ENCODE assay signal across 23 mouse cellular contexts in the genomic region with DNA sequence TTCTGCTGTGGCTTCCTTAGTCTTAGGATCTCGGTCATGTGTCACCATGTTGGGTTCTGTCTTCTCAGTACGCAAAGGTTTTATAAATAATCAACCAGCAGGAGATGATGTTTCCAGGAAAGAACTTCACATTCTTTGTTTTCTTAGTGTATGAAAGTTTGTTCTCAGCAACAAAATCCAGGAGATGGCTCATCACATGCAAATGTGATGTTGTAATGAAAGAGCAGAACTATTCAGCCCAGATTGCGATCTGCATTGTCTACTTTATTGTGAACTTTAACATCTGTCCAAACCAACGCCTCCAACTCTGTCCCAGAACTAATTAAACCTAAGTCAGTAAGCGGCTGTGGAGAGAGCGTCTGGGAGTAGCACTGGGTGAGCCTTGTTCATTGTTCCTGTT.
"Had no signal": no experiment of that assay in that cellular context is flagged by ENCODE, and none has a peak within 500 bp of the region (broad histone marks: within the 10 kb centered on the region; RNA-seq: fewer than 3 reads in every experiment).

No protein-coding gene starts in this region.

- DNase-seq: gastrocnemius, adult 2 months; gastrocnemius, postnatal 10 days; gastrocnemius, postnatal 25 days; heart, adult 11 months; heart, adult 2 months; heart, postnatal 14 days; heart, postnatal 36 days; kidney, adult 18-20 months; kidney, adult 8-10 months; kidney, postnatal 10 days; kidney, postnatal 25 days; liver; liver, embryonic 13.5 days had no signal

- H3K9me3 ChIP-seq: heart, embryonic 13.5 days; heart, embryonic 15.5 days; hindbrain, embryonic 13.5 days; hindbrain, embryonic 15.5 days; intestine, embryonic 15.5 days; limb, embryonic 10.5 days; limb, embryonic 12.5 days; liver, embryonic 13.5 days; liver, embryonic 15.5 days had no signal

- H3K36me3 ChIP-seq: heart, embryonic 13.5 days; heart, embryonic 15.5 days; hindbrain, embryonic 13.5 days; hindbrain, embryonic 15.5 days; intestine, embryonic 15.5 days; limb, embryonic 10.5 days; limb, embryonic 12.5 days; liver, embryonic 13.5 days; liver, embryonic 15.5 days had no signal

- H3K27ac ChIP-seq: gastrocnemius, adult 2 months; heart, adult 2 months; heart, embryonic 13.5 days; heart, embryonic 15.5 days; hindbrain, embryonic 13.5 days; hindbrain, embryonic 15.5 days; hindbrain, postnatal 0 days; intestine, embryonic 15.5 days; left cerebral cortex, adult 2 months; limb, embryonic 10.5 days; limb, embryonic 12.5 days; liver, embryonic 13.5 days; liver, embryonic 15.5 days had no signal

- H3K4me1 ChIP-seq: heart, embryonic 13.5 days; heart, embryonic 15.5 days; hindbrain, embryonic 13.5 days; hindbrain, embryonic 15.5 days; intestine, embryonic 15.5 days; limb, embryonic 10.5 days; liver, embryonic 13.5 days; liver, embryonic 15.5 days had no signal

- H3K27me3 ChIP-seq: heart, embryonic 13.5 days; heart, embryonic 15.5 days; hindbrain, embryonic 13.5 days; hindbrain, embryonic 15.5 days; intestine, embryonic 15.5 days; limb, embryonic 12.5 days; liver, embryonic 13.5 days; liver, embryonic 15.5 days had no signal

- H3K4me3 ChIP-seq: gastrocnemius, adult 2 months; heart, adult 2 months; heart, embryonic 13.5 days; heart, embryonic 15.5 days; hindbrain, embryonic 13.5 days; hindbrain, embryonic 15.5 days; intestine, embryonic 15.5 days; left cerebral cortex, adult 2 months; limb, embryonic 10.5 days; limb, embryonic 12.5 days; liver, embryonic 13.5 days; liver, embryonic 15.5 days had no signal
